Mouse (Mus musculus): Measurements from ENCODE around the gene Znhit2. TPM values are rescaled to one million over a fixed set of nuclear protein-coding genes. Genes with fewer than 3 reads are reported as not detected.
"Not testable (repeated sequence)": the region's sequence is repeated elsewhere in the genome, so short reads cannot be mapped to it uniquely, and the experiment has no call there.

Znhit2 gene
- polyA plus RNA-seq (2012; rRNA removed): 25.8 and 26.8 TPM in 2 replicates

GRCm38 (mm10) chr19:6061021-6061533 lies at the start of gene Znhit2:
Gene Znhit2, plus strand, starts transcription at chr19:6061192.
- DNase-seq (ENCODE audit: low spot score): peak; percentile 79

GRCm38 (mm10) chr19:6013691-6014090 lies 47.3 kb upstream of the Znhit2 start:
- DNase-seq (ENCODE audit: low spot score): peak; percentile 55

GRCm38 (mm10) chr19:6014991-6015510 lies 45.9 kb upstream of the Znhit2 start:
- peak; percentile 42 for DNase-seq (ENCODE audit: low spot score)

- DNase-seq (ENCODE audit: low spot score): peak; percentile 71
These were observed 45.3 kb upstream of the Znhit2 start, which contains the start of gene Capn1 for GRCm38 (mm10) chr19:6015511-6016315. Gene Capn1, minus strand, starts transcription at chr19:6015897.

- DNase-seq (ENCODE audit: low spot score): no peak
These were observed 44.5 kb upstream of the Znhit2 start for GRCm38 (mm10) chr19:6016532-6016931.

GRCm38 (mm10) chr19:6018142-6019089 lies 42.6 kb upstream of the Znhit2 start:
- peak; percentile 74 for DNase-seq (ENCODE audit: low spot score)

GRCm38 (mm10) chr19:6020276-6020675 lies 40.7 kb upstream of the Znhit2 start:
- DNase-seq (ENCODE audit: low spot score): no peak

- no peak for DNase-seq (ENCODE audit: low spot score)
These were observed 37.9 kb upstream of the Znhit2 start for GRCm38 (mm10) chr19:6023059-6023458.

- DNase-seq (ENCODE audit: low spot score): no peak
These were observed 37.1 kb upstream of the Znhit2 start for GRCm38 (mm10) chr19:6023930-6024329.

GRCm38 (mm10) chr19:6028991-6029390 lies 32.0 kb upstream of the Znhit2 start:
- no peak for DNase-seq (ENCODE audit: low spot score)

GRCm38 (mm10) chr19:6029426-6029825 lies 31.6 kb upstream of the Znhit2 start:
- no peak for DNase-seq (ENCODE audit: low spot score)

GRCm38 (mm10) chr19:6030520-6031280 lies 30.3 kb upstream of the Znhit2 start:
- DNase-seq (ENCODE audit: low spot score): no peak

GRCm38 (mm10) chr19:6035966-6036585 lies 24.9 kb upstream of the Znhit2 start:
- no peak for DNase-seq (ENCODE audit: low spot score)

GRCm38 (mm10) chr19:6037695-6038094 lies 23.3 kb upstream of the Znhit2 start:
- DNase-seq (ENCODE audit: low spot score): no peak

GRCm38 (mm10) chr19:6038326-6038725 lies 22.7 kb upstream of the Znhit2 start:
- no peak for DNase-seq (ENCODE audit: low spot score)

GRCm38 (mm10) chr19:6040002-6040401 lies 21.0 kb upstream of the Znhit2 start:
- DNase-seq (ENCODE audit: low spot score): no peak

- DNase-seq (ENCODE audit: low spot score): no peak
These were observed 18.7 kb upstream of the Znhit2 start for GRCm38 (mm10) chr19:6042293-6042692.

- DNase-seq (ENCODE audit: low spot score): not testable (repeated sequence)
These were observed 16.9 kb upstream of the Znhit2 start for GRCm38 (mm10) chr19:6044102-6044501.

GRCm38 (mm10) chr19:6045366-6046293 lies 15.4 kb upstream of the Znhit2 start:
- no peak for DNase-seq (ENCODE audit: low spot score)
